Mouse (Mus musculus) megakaryocyte, adult 5-6 weeks (primary cell): ENCODE data around the gene Zfr2. TPM values are rescaled to one million over a fixed set of nuclear protein-coding genes. Genes with fewer than 3 reads are reported as not detected.

Experiments
- ATAC-seq: 2 replicates; pipeline ENCODE4 v1.8.0; 2016; ENCODE audit warnings: mild to moderate bottlenecking, inconsistent platforms; ENCODE audit not compliant: poor library complexity, severe bottlenecking
- total RNA-seq, 2 experiments: library from RNA; stranded (forward) in 1 of 2; stranded (reverse) in 1 of 2; fragments of 153-499, 151-499 nt in 1 of 2; fragments of 221-1000, 200-1000 nt in 1 of 2; gene quantifications; 2 replicates each; pipeline versions ENCODE4 v1.2.3 to v1.2.4; 2015 to 2017

Gene Zfr2
- total RNA-seq, 2 experiments from 2014 or later: 0.26 TPM; not detected in 1

GRCm38 (mm10) chr10:81244146-81244545 lies 11.2 kb downstream of the Zfr2 start:
- ATAC-seq: no peak

- peak; percentile 98 for ATAC-seq
Measured at GRCm38 (mm10) chr10:81244595-81244994, 11.6 kb downstream of the Zfr2 start.

GRCm38 (mm10) chr10:81245166-81245565 lies 12.2 kb downstream of the Zfr2 start:
- no peak for ATAC-seq

- ATAC-seq: no peak
Measured at GRCm38 (mm10) chr10:81247804-81248203, 14.8 kb downstream of the Zfr2 start.

- no peak for ATAC-seq
Measured at GRCm38 (mm10) chr10:81249442-81249841, 16.5 kb downstream of the Zfr2 start.

GRCm38 (mm10) chr10:81252424-81253419 lies 19.8 kb downstream of the Zfr2 start, which contains the start of gene Matk:
Gene Matk, plus strand, starts transcription at chr10:81252935.
- peak; percentile 47 for ATAC-seq

GRCm38 (mm10) chr10:81254886-81255285 lies 21.9 kb downstream of the Zfr2 start:
- peak; percentile 33; the same call in 1 of the 2 replicates for ATAC-seq

- ATAC-seq: peak; percentile 53
Measured at GRCm38 (mm10) chr10:81257158-81258039, 24.4 kb downstream of the Zfr2 start.

GRCm38 (mm10) chr10:81259225-81259884 lies 26.4 kb downstream of the Zfr2 start:
- ATAC-seq: no peak

- ATAC-seq: no peak
Measured at GRCm38 (mm10) chr10:81261025-81261424, 28.1 kb downstream of the Zfr2 start.

GRCm38 (mm10) chr10:81265540-81265939 lies 32.6 kb downstream of the Zfr2 start:
- no peak for ATAC-seq

GRCm38 (mm10) chr10:81266211-81267105 lies 33.5 kb downstream of the Zfr2 start, which contains the start of the genes Mrpl54 and Apba3:
Gene Mrpl54, minus strand, starts transcription at chr10:81266934.
Gene Apba3, plus strand, starts transcription at chr10:81266960.
- peak; percentile 89 for ATAC-seq

- ATAC-seq: peak; percentile 72
Measured at GRCm38 (mm10) chr10:81268056-81268455, 35.1 kb downstream of the Zfr2 start.

GRCm38 (mm10) chr10:81268643-81269412 lies 35.9 kb downstream of the Zfr2 start:
- ATAC-seq: no peak

- no peak for ATAC-seq
Measured at GRCm38 (mm10) chr10:81272356-81272755, 39.4 kb downstream of the Zfr2 start.

- no peak for ATAC-seq
Measured at GRCm38 (mm10) chr10:81273842-81274241, 40.9 kb downstream of the Zfr2 start.

GRCm38 (mm10) chr10:81277676-81278075 lies 44.7 kb downstream of the Zfr2 start:
- no peak for ATAC-seq

- ATAC-seq: no peak
Measured at GRCm38 (mm10) chr10:81279496-81279895, 46.5 kb downstream of the Zfr2 start.

- ATAC-seq: no peak
Measured at GRCm38 (mm10) chr10:81284189-81284588, 51.2 kb downstream of the Zfr2 start.
